Mouse (Mus musculus) bone marrow, adult 2 months (tissue): ENCODE results near the gene Arhgap6. TPM values are rescaled to one million over a fixed set of nuclear protein-coding genes. Genes with fewer than 3 reads are reported as not detected.

Experiments
- H3K27ac ChIP-seq: fragments of 200-500 bp; 2 replicates; pipeline ENCODE4 v1.5.1; 2012; ENCODE audit warnings: low read depth, mild to moderate bottlenecking, control low read depth, inconsistent platforms, low read length; ENCODE audit not compliant: control insufficient read depth, poor library complexity, insufficient read depth
- H3K4me1 ChIP-seq: fragments of 200-500 bp; 2 replicates; pipeline ENCODE4 v1.6.1; 2011; ENCODE audit warnings: low read length; ENCODE audit not compliant: control insufficient read depth, insufficient read depth
- H3K4me3 ChIP-seq: fragments of 200-500 bp; replicated peaks from 2 replicates; pipeline ENCODE3; 2011; ENCODE audit warnings: mild to moderate bottlenecking, low read depth, low read length, control low read depth; ENCODE audit not compliant: control insufficient read depth
- CTCF ChIP-seq: fragments of 200-500 bp; IDR thresholded peaks from 2 replicates; pipeline ENCODE4 v1.5.1; 2011; ENCODE audit warnings: low read length, control low read depth; ENCODE audit not compliant: control insufficient read depth, insufficient read depth
- POLR2A ChIP-seq: fragments of 200-500 bp; IDR thresholded peaks from 2 replicates; pipeline ENCODE4 v1.6.1; 2011; ENCODE audit warnings: low read depth, mild to moderate bottlenecking, control low read depth, low read length, borderline replicate concordance; ENCODE audit not compliant: control insufficient read depth
- WGBS: fragments of 180-500 bp; shearing (Covaris S2); methylation state at CpG from one replicate; pipeline ENCODE4 v1.1.7; 2018; 5-methylcytosine and 5-hydroxymethylcytosine counted together
- polyA plus RNA-seq: library from polyadenylated mRNA; stranded (reverse); fragments of >200 nt; gene quantifications from 2 replicates; pipeline ENCODE4 v1.2.4, GENCODE M21; 2011; ENCODE audit warnings: low replicate concordance; ENCODE audit not compliant: missing spikeins, insufficient read depth, insufficient read length

The Arhgap6 gene
- polyA plus RNA-seq, 1 experiment = 8.3 TPM

GRCm38 (mm10) chrX:169065922-169066321, 271.0 kb downstream of the Arhgap6 start:
- no peak overlapping the region for H3K4me3 ChIP-seq
- H3K27ac ChIP-seq = no peak overlapping the region
- 52% methylated on average over 1 of the region's 1 CpGs for WGBS
- H3K4me1 ChIP-seq = no peaks in the 10 kb centered on the region
- TF ChIP-seq POLR2A (no peak), CTCF (no peak)

- no peak overlapping the region for H3K4me3 ChIP-seq
- TF ChIP-seq CTCF (no peak), POLR2A (no peak)
- H3K4me1 ChIP-seq = no peaks in the 10 kb centered on the region
- H3K27ac ChIP-seq = no peak overlapping the region
- WGBS = 81% methylated on average over 2 of the region's 2 CpGs
Measured at GRCm38 (mm10) chrX:169075020-169075419, 280.1 kb downstream of the Arhgap6 start.

GRCm38 (mm10) chrX:169081609-169082008, 286.7 kb downstream of the Arhgap6 start:
- Histone ChIP-seq H3K27ac (no peak overlapping the region), H3K4me1 (no peaks in the 10 kb centered on the region), H3K4me3 (no peak overlapping the region)
- WGBS = 82% methylated on average over 3 of the region's 3 CpGs
- TF ChIP-seq POLR2A = no peak
- no peak for TF ChIP-seq CTCF

- no peaks in the 10 kb centered on the region for H3K4me1 ChIP-seq
- no peak overlapping the region for H3K4me3 ChIP-seq
- 6% methylated on average over 5 of the region's 5 CpGs for WGBS
- TF ChIP-seq POLR2A (no peak), CTCF (peak; percentile 27; the same call in 1 of the 2 replicates)
- no peak overlapping the region for H3K27ac ChIP-seq
Measured at GRCm38 (mm10) chrX:169085871-169086270, 291.0 kb downstream of the Arhgap6 start.

GRCm38 (mm10) chrX:169089221-169089620, 294.3 kb downstream of the Arhgap6 start:
- 81% methylated on average over 2 of the region's 2 CpGs for WGBS
- H3K4me1 ChIP-seq = no peaks in the 10 kb centered on the region

GRCm38 (mm10) chrX:169094601-169095000, 299.7 kb downstream of the Arhgap6 start:
- TF ChIP-seq CTCF (no peak), POLR2A (no peak)
- no peak overlapping the region for H3K27ac ChIP-seq
- 9% methylated on average over 2 of the region's 2 CpGs for WGBS
- H3K4me1 ChIP-seq = no peaks in the 10 kb centered on the region
- H3K4me3 ChIP-seq = no peak overlapping the region

More at GRCm38 (mm10) chrX:169089221-169089620, 294.3 kb downstream of the Arhgap6 start:
- Histone ChIP-seq H3K27ac (no peak overlapping the region), H3K4me3 (no peak overlapping the region)
- TF ChIP-seq POLR2A (no peak), CTCF (no peak)

GRCm38 (mm10) chrX:169095584-169095983, 300.7 kb downstream of the Arhgap6 start:
- Histone ChIP-seq H3K4me3 (no peak overlapping the region), H3K4me1 (no peaks in the 10 kb centered on the region), H3K27ac (no peak overlapping the region)
- no peak for TF ChIP-seq CTCF
- TF ChIP-seq POLR2A = no peak

GRCm38 (mm10) chrX:169102665-169103064, 307.8 kb downstream of the Arhgap6 start:
- 73% methylated on average over 1 of the region's 1 CpGs for WGBS
- Histone ChIP-seq H3K4me3 (no peak overlapping the region), H3K27ac (no peak overlapping the region), H3K4me1 (no peaks in the 10 kb centered on the region)
- TF ChIP-seq CTCF (no peak), POLR2A (no peak)

- 26% methylated on average over 4 of the region's 4 CpGs for WGBS
- H3K4me1 ChIP-seq = no peaks in the 10 kb centered on the region
- H3K27ac ChIP-seq = no peak overlapping the region
- no peak overlapping the region for H3K4me3 ChIP-seq
- TF ChIP-seq CTCF = no peak
- TF ChIP-seq POLR2A = no peak
Measured at GRCm38 (mm10) chrX:169106048-169106622, 311.2 kb downstream of the Arhgap6 start.
